Mouse (Mus musculus) liver, embryonic 14.5 days (tissue): Measurements from ENCODE around the gene Pik3r1. TPM values are rescaled to one million over a fixed set of nuclear protein-coding genes. Genes with fewer than 3 reads are reported as not detected.

ENCODE experiments used
- ATAC-seq: fragments of 200-750 bp; cut with Nextera tagmentation; 2 replicates; pipeline ENCODE4 v1.8.0; 2017; ENCODE audit warnings: moderate number of reproducible peaks, mild to moderate bottlenecking, moderate library complexity; ENCODE audit not compliant: insufficient read depth
- DNase-seq, 3 experiments: peaks; one replicate each; pipeline ENCODE4 v3.0.0-alpha.2; 2012 to 2013; ENCODE audit warnings: low read depth in 3 of 3, low spot score in 3 of 3
- H3K27ac ChIP-seq: fragments of 300-500 bp; sonication (generic); 2 replicates; pipeline ENCODE4 v1.5.1; 2014; ENCODE audit warnings: moderate library complexity, mild to moderate bottlenecking, control low read depth, inconsistent platforms
- H3K27me3 ChIP-seq: fragments of 300-500 bp; sonication (generic); 2 replicates; pipeline ENCODE4 v1.6.1; 2014; ENCODE audit warnings: mild to moderate bottlenecking, low read length, moderate library complexity; ENCODE audit not compliant: control insufficient read depth, insufficient read depth
- H3K36me3 ChIP-seq: fragments of 300-500 bp; sonication (generic); replicated peaks from 2 replicates; pipeline ENCODE4 v1.6.1; 2014; ENCODE audit warnings: low read depth; ENCODE audit not compliant: control insufficient read depth, insufficient read depth
- H3K4me1 ChIP-seq, 2 experiments: fragments of 200-500 bp in 1 of 2; fragments of 300-500 bp in 1 of 2; sonication (generic) in 1 of 2; replicated peaks; 2 replicates each; pipeline ENCODE4 v1.6.1; 2012 to 2014; ENCODE audit warnings: antibody characterized with exemption in 1 of 2, inconsistent platforms in 1 of 2, low read length in 1 of 2; ENCODE audit not compliant: control insufficient read depth in 2 of 2, insufficient read depth in 2 of 2
- H3K4me2 ChIP-seq: fragments of 300-500 bp; sonication (generic); 2 replicates; pipeline ENCODE4 v1.6.1; 2014; ENCODE audit warnings: low read depth, mild to moderate bottlenecking, control low read depth, moderate library complexity
- H3K4me3 ChIP-seq, 2 experiments: fragments of 200-500 bp in 1 of 2; fragments of 300-500 bp in 1 of 2; sonication (generic) in 1 of 2; 2 replicates each; pipeline ENCODE4 v1.5.1; 2012 to 2014; ENCODE audit warnings: low read depth in 2 of 2, low read length in 2 of 2, mild to moderate bottlenecking in 2 of 2, control low read depth in 1 of 2, inconsistent platforms in 1 of 2, moderate library complexity in 1 of 2; ENCODE audit not compliant: insufficient read depth in 1 of 2
- H3K9ac ChIP-seq: fragments of 300-500 bp; sonication (generic); replicated peaks from 2 replicates; pipeline ENCODE4 v1.6.1; 2014; ENCODE audit warnings: mild to moderate bottlenecking, control low read depth, moderate library complexity
- H3K9me3 ChIP-seq: fragments of 300-500 bp; sonication (generic); 2 replicates; pipeline ENCODE4 v1.6.1; 2016; ENCODE audit warnings: low read length, mixed read lengths; ENCODE audit not compliant: control insufficient read depth
- CTCF ChIP-seq: IDR thresholded peaks from 2 replicates; pipeline ENCODE4 v1.5.1; 2016; ENCODE audit warnings: antibody characterized with exemption, low read depth, control low read depth
- EP300 ChIP-seq: IDR thresholded peaks from 2 replicates; pipeline ENCODE4 v1.6.1; 2016; ENCODE audit warnings: antibody characterized with exemption, low read depth
- WGBS: fragments of 180-500 bp; shearing (Covaris S2); extraction: QIAGEN DNeasy Blood & Tissue Kit; methylation state at CpG from one replicate; pipeline ENCODE4 v1.1.7; 2014; ENCODE audit not compliant: insufficient replicate concordance; 5-methylcytosine and 5-hydroxymethylcytosine counted together
- polyA plus RNA-seq, 2 experiments: library from polyadenylated mRNA; depleted of rRNA in 1 of 2; stranded (reverse) in 1 of 2; unstranded in 1 of 2; fragments of >200 nt; fragmentation: Nextera tagmentation in 1 of 2; extraction: Ambion mirVana in 1 of 2; gene quantifications; 2 replicates each; pipeline versions ENCODE4 v1.2.1 to v1.2.3; 2012 to 2014

Gene Pik3r1
- polyA plus RNA-seq, 2 experiments: 10.3 to 23.7 TPM

GRCm38 (mm10) chr13:101697461-101697860 lies 70.6 kb downstream of the Pik3r1 start:
- DNase-seq (no peak), ATAC-seq (no peak)
- Histone ChIP-seq H3K4me3 (no peak overlapping the region), H3K4me2 (no peak overlapping the region), H3K4me1 (peaks cover 21 to 25% of the 10 kb centered on the region in 2 experiments), H3K36me3 (peaks cover 8% of the 10 kb centered on the region), H3K9me3 (no peaks in the 10 kb centered on the region), H3K27ac (no peak overlapping the region), H3K27me3 (no peaks in the 10 kb centered on the region), H3K9ac (no peak overlapping the region)
- TF ChIP-seq EP300 (no peak), CTCF (no peak)
- 62% methylated on average over 5 of the region's 5 CpGs for WGBS

- Histone ChIP-seq H3K9ac (no peak overlapping the region), H3K4me3 (no peak overlapping the region), H3K9me3 (no peaks in the 10 kb centered on the region), H3K36me3 (peaks cover 3% of the 10 kb centered on the region; the same call in 1 of the 2 replicates), H3K27ac (no peak overlapping the region), H3K27me3 (no peaks in the 10 kb centered on the region), H3K4me1 (peaks cover 23 to 29% of the 10 kb centered on the region in 2 experiments), H3K4me2 (no peak overlapping the region)
- TF ChIP-seq EP300 (no peak), CTCF (no peak)
- ATAC-seq (no peak), DNase-seq (no peak)
- 51% methylated on average over 7 of the region's 7 CpGs for WGBS
Measured at GRCm38 (mm10) chr13:101696827-101697226, 71.2 kb downstream of the Pik3r1 start.

GRCm38 (mm10) chr13:101696316-101696715 lies 71.7 kb downstream of the Pik3r1 start:
- H3K4me1 ChIP-seq: peaks cover 23 to 32% of the 10 kb centered on the region in 2 experiments
- DNase-seq (no peak), ATAC-seq (no peak)
- H3K9me3 ChIP-seq: no peaks in the 10 kb centered on the region
- no peak overlapping the region for H3K9ac ChIP-seq
- TF ChIP-seq EP300: no peak
- no peak for TF ChIP-seq CTCF
- no peak overlapping the region for H3K27ac ChIP-seq
- 63% methylated on average over 3 of the region's 3 CpGs for WGBS
- H3K27me3 ChIP-seq: no peaks in the 10 kb centered on the region
- peak overlapping the region; percentile 92; the same call in 1 of the 2 replicates for H3K4me2 ChIP-seq
- no peak overlapping the region for H3K4me3 ChIP-seq
- peaks cover 3% of the 10 kb centered on the region; the same call in 1 of the 2 replicates for H3K36me3 ChIP-seq

- Histone ChIP-seq H3K36me3 (peaks cover 2% of the 10 kb centered on the region; the same call in 1 of the 2 replicates), H3K4me1 (peaks cover 23 to 36% of the 10 kb centered on the region in 2 experiments), H3K9ac (no peak overlapping the region; the same call in 1 of the 2 replicates), H3K9me3 (no peaks in the 10 kb centered on the region), H3K27ac (peak overlapping the region; percentile 93; the same call in 1 of the 2 replicates), H3K27me3 (no peaks in the 10 kb centered on the region), H3K4me2 (peak overlapping the region; percentile 92), H3K4me3 (no peak overlapping the region)
- ATAC-seq: no peak
- peak; percentile 82 for TF ChIP-seq CTCF
- peak; percentile 30; the same call in 1 of the 2 replicates for TF ChIP-seq EP300
- 2% methylated on average over 7 of the region's 7 CpGs for WGBS
- peak; percentile 76 to 86 (median 81) for DNase-seq
Measured at GRCm38 (mm10) chr13:101695876-101696275, 72.1 kb downstream of the Pik3r1 start.

GRCm38 (mm10) chr13:101694496-101695251 lies 73.3 kb downstream of the Pik3r1 start:
- H3K27me3 ChIP-seq: no peaks in the 10 kb centered on the region
- peak; percentile 52 for ATAC-seq
- 3% methylated on average over 48 of the region's 48 CpGs for WGBS

More at GRCm38 (mm10) chr13:101694496-101695251, 73.3 kb downstream of the Pik3r1 start:
- peak overlapping the region; percentile 73 to 84 for H3K4me3 ChIP-seq
- H3K9me3 ChIP-seq: no peaks in the 10 kb centered on the region
- peak overlapping the region; percentile 92 for H3K4me2 ChIP-seq
- H3K27ac ChIP-seq: peak overlapping the region; percentile 93
- TF ChIP-seq CTCF: no peak
- TF ChIP-seq EP300: no peak
- H3K36me3 ChIP-seq: peaks cover 5% of the 10 kb centered on the region
- peak overlapping the region; percentile 93 for H3K9ac ChIP-seq
- peaks cover 28 to 38% of the 10 kb centered on the region in 2 experiments for H3K4me1 ChIP-seq
- DNase-seq: peak; percentile 41 to 58 (median 52)
